Mouse (Mus musculus) mouse trophoblast stem cell (cell line): ENCODE measurements around the gene Nisch.

Source experiments
- in situ Hi-C, 2 experiments: fragments of 300-500 bp; cut with MseI, MboI; formaldehyde crosslinking; loops; 2 replicates in 1 of 2; 3 replicates in 1 of 2; pipeline ENCODE4 v1.15.1; 2025

The Nisch gene

GRCm38 (mm10) chr14:31161638-31162037, 55.1 kb downstream of the Nisch start:
- in situ Hi-C loops: no loop called here

- in situ Hi-C loops: no loop called here
These were observed 55.6 kb downstream of the Nisch start for GRCm38 (mm10) chr14:31161191-31161590.

- in situ Hi-C loops: no loop called here
These were observed 56.3 kb downstream of the Nisch start for GRCm38 (mm10) chr14:31160196-31161150.

DNA sequence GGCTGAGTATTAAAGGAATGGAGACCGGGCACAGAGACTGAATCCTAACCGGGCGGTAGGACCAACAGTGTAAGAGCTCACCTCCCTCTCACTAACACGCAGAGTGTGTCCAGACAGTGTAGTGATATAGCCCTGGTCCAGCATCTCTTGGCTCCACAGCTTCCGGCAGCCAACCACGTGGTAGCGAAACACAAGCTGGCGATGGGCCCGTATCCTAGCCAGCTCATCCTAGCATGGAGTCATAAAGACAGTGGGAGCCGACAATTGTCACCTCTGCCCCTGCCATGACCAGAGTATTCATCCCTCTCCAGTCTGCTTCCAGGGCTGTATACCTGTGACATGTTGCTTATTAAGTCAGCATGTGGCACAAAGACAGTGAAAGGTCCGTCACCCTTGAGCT, 71.1 kb downstream of the Nisch start:
- in situ Hi-C loops: no loop called here

DNA sequence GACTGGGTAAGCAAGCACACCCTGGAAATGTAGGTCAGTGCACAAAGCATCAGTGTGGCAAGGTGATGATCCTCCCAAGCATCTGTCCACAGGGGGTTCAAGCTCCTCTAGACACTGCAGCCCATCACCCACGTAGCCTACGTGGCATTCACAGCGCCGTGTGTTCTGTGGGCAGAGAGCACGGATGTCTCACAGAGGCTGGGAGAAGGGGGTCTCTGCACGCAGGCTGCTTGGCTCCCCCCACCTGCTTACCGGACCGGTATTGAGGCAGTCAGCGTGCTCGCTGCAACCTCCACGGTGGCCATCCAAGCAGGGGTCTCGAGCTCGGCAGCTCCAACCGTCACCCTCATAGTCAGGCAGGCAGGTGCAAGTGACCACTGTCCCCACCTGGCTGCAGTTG, 75.7 kb downstream of the Nisch start:
- in situ Hi-C loops: no loop called here

- in situ Hi-C loops: no loop called here
These were observed 76.6 kb downstream of the Nisch start for GRCm38 (mm10) chr14:31140141-31140540.

- in situ Hi-C loops: no loop called here
These were observed 77.1 kb downstream of the Nisch start for GRCm38 (mm10) chr14:31139666-31140065.

- in situ Hi-C loops: no loop called here
These were observed 77.8 kb downstream of the Nisch start for GRCm38 (mm10) chr14:31138897-31139429.

DNA sequence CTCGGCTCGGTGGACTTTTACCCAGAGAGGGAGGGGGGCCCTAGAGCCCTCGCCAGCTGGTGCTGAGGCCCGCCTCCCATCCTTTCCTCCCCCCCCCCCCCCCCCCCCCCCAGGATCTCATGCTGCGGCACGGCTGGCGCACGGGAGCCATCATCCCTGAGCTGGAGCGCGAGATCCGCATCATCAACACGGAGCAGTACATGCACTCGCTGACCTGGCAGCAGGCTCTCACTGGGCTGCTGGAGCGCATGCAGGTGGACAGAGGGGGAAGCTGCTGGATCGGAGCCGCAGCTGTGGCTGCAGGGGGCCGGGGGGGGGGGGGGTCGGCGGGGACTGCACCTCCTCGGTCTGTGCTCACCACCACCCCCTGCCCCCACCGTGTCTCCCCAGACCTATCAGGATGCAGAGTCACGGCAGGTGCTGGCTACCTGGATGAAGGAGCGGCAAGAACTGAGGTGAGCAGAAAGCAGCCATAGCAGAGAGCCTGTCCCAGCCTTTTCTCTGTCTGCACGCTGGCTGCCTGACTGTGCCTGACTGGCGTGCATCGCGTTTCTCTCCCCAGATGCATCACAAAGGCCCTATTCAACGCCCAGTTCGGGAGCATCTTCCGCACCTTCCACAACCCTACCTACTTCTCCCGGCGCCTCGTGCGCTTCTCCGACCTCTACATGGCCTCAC, 78.4 kb downstream of the Nisch start:
- in situ Hi-C loops: no loop called here

GRCm38 (mm10) chr14:31137791-31138190, 79.0 kb downstream of the Nisch start:
- in situ Hi-C loops: no loop called here

DNA sequence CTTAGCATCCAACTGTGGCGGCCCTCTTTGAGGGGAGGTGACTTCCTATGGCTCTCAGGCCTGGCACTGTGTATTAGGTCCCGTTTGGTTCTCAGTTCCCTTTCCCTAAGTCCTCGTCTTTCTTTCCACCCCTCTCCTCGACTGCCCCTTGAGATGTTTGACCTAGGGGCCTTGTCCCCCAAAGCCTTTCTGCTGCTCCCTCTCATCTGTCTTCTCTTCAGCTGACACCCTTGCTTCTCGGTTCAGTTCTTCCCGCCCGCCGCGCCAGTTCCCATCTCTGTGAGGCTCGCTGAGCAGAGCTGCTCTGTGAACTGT, 79.5 kb downstream of the Nisch start:
- in situ Hi-C loops: no loop called here

- in situ Hi-C loops: no loop called here
These were observed 80.1 kb downstream of the Nisch start for GRCm38 (mm10) chr14:31136411-31137280.

DNA sequence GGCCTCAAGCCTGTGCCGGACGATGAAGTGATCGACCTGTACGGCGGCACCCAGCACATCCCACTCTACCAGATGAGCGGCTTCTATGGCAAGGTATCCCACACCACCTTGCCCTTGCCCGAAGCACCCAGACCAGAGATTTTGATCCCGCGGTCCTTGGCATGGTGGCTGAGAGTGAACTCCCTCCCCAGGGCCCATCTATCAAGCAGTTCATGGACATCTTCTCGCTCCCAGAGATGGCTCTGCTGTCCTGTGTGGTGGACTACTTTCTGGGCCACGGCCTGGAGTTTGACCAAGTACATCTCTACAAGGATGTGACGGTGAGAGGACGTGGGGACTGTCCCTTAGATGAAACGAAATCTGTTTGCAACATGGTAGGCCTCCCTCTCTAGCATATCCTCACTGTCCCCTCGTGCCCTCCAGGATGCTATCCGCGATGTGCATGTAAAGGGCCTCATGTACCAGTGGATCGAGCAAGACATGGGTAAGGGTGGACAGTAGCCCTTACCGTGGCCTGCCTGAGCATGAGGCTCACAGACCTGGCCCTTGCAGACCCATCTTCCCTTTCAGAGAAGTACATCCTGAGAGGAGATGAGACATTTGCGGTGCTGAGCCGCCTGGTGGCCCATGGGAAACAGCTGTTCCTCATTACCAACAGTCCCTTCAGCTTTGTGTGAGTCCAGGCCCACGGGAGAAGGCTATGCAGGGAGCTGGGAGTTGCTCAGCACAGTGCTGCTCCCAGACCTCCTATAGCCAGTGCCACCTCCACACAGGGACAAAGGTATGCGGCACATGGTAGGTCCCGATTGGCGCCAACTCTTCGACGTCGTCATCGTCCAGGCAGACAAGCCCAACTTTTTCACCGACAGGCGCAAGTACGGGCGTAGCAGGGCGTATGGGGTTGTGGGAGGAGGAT, 81.0 kb downstream of the Nisch start:
- in situ Hi-C loops: no loop called here

DNA sequence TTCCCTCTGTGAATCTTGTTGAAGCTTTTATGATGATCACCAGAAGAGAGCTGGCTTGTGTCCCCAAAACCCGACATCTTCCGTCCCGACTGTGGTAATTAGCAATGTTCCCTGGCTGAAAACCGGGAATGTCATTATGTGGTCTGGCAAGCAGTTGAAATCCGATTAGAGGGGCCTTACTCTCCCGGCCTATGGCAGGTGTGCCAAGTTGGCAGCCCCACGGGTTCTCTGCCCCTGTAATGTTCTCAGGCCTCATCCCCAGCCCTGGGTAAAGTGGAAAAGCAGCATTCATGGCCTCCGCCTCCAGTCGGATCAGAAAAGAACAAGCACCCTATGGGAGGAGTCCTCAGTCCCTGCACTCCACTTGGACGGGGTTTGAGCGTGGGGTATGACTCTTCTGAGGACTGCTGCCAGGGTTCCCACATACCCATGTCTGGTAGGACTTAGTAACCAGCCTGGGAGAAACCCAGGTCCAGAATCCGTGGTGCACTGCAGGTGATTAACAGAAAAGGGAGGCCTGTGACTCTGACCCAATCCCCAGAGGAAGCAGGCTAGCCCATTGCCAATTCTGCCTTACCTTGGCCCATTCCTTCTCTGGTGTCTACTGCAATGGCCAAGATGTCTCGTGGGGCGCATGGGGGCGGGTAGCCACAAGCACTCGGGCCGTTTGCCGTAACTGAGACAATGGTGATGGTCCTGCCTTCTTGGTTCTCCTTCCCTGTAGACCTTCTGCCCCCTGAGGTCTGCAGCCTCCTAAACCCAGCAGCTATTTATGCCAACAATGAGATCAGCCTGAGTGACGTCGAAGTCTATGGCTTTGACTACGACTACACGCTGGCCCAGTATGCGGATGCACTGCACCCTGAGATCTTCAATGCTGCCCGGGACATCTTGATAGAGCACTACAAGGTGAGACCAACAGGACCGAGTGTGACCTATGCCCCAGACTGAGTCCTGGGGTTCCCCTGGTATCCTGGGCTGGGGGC, 82.4 kb downstream of the Nisch start:
- in situ Hi-C loops: no loop called here

DNA sequence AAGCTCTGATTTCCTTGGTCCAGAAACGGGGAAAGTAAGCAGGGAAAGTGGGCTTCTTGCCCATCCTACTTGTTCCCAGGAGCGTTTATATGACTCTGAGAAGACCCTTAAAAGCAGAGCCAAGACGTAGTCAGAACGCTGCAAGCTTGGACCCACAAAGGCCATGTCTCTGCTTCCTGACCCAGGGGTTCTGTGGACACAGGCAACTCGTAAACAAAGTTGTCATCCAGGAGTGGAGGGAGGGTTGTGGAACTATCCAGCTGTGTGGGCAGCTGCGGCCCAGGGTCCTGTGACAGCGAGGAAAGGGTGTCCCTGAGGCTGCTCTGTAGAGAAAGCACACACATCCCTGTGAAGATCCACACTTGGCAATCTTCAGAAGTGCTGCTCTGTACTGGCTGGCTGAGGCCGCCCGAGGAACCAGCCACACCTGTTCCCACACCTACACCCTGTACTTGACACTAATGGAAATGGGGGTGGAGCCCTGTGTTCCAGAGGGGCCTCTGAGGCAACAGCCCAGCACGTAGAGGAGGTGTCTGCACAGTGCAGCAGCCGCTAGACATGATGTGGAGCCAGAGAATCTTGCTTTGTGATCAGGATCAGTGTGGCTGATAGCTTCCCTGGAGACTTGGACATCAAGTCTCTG, 83.6 kb downstream of the Nisch start:
- in situ Hi-C loops: no loop called here

- in situ Hi-C loops: no loop called here
These were observed 84.2 kb downstream of the Nisch start for GRCm38 (mm10) chr14:31132491-31132975.

DNA sequence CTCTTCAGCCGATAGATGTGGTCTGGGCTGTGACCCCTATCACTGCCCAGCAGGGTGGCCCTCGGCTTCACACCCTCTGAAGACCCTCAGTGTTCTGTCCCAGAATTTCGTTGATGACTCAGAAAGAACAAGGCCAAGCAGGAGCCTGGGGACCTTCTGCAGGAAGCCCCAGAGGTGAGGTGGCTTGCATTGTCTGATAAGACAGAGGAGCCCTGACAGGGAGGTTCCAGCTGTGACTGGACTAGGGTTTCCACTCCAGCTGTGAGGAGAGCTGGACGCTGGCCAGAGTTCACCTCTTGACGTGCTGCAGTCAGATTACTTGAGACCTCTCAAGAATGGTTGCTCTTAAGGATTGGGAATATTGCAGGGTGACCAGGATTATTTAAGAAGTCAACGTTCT, 84.7 kb downstream of the Nisch start:
- in situ Hi-C loops: no loop called here

DNA sequence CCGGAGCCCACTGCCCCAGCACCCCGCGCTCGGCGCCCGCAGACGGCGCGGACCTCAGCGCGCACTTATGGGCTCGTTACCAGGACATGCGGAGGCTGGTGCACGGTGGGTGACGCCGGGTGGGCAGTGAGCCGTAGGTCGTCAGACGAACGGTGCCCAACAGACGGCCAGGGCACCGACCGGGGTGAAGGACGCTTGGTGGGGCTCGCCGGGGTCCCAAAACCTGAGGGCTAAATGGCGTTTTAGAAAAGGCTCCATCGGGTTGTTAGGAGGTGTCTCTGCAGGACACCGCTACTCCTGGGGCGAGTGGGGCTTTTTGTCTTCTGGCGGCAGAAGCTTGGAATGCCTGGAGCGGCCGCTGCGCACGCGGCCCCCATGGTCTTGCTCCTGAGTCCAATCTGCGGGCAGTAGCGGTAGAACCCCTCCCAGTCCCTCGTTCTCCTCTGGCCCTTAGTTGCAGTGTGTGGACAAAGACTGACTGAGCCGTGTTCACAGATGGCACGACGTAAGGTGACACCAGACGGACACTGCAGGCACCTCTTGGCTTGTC, 85.4 kb downstream of the Nisch start:
- in situ Hi-C loops: no loop called here
